Mouse (Mus musculus) forebrain, embryonic 16.5 days (tissue): Measurements from ENCODE around the gene Cd59b. TPM values are rescaled to one million over a fixed set of nuclear protein-coding genes. Genes with fewer than 3 reads are reported as not detected.

Experiments used
- ATAC-seq: fragments of 200-750 bp; cut with Nextera tagmentation; 2 replicates; pipeline ENCODE4 v1.8.0; 2017; ENCODE audit warnings: mild to moderate bottlenecking, moderate library complexity
- H3K27ac ChIP-seq: fragments of 300-500 bp; sonication (generic); 2 replicates; pipeline ENCODE4 v1.5.1; 2014; ENCODE audit warnings: low read length, control low read depth
- H3K27me3 ChIP-seq: fragments of 300-500 bp; sonication (generic); replicated peaks from 2 replicates; pipeline ENCODE4 v1.6.1; 2014; ENCODE audit warnings: low read length; ENCODE audit not compliant: control insufficient read depth, insufficient read depth
- H3K36me3 ChIP-seq: fragments of 300-500 bp; sonication (generic); 2 replicates; pipeline ENCODE4 v1.6.1; 2014; ENCODE audit not compliant: control insufficient read depth, insufficient read depth
- H3K4me1 ChIP-seq: fragments of 300-500 bp; sonication (generic); replicated peaks from 2 replicates; pipeline ENCODE4 v1.6.1; 2014; ENCODE audit warnings: low read length; ENCODE audit not compliant: control insufficient read depth, insufficient read depth
- H3K4me2 ChIP-seq: fragments of 300-500 bp; sonication (generic); 2 replicates; pipeline ENCODE4 v1.6.1; 2014; ENCODE audit warnings: mild to moderate bottlenecking, low read length, control low read depth
- H3K4me3 ChIP-seq: fragments of 300-500 bp; sonication (generic); replicated peaks from 2 replicates; pipeline ENCODE4 v1.5.1; 2014; ENCODE audit warnings: mild to moderate bottlenecking, low read length, control low read depth
- H3K9ac ChIP-seq: fragments of 300-500 bp; sonication (generic); replicated peaks from 2 replicates; pipeline ENCODE4 v1.6.1; 2014; ENCODE audit warnings: low read depth, low read length, control low read depth
- H3K9me3 ChIP-seq: fragments of 300-500 bp; sonication (generic); 2 replicates; pipeline ENCODE4 v1.6.1; 2016; ENCODE audit warnings: low read length; ENCODE audit not compliant: control insufficient read depth
- WGBS: fragments of 180-500 bp; shearing (Covaris S2); extraction: QIAGEN DNeasy Blood & Tissue Kit; methylation state at CpG from one replicate; pipeline ENCODE4 v1.1.7; 2014; 5-methylcytosine and 5-hydroxymethylcytosine counted together
- polyA plus RNA-seq: library from polyadenylated mRNA; unstranded; fragments of >200 nt; fragmentation: Nextera tagmentation; extraction: Ambion mirVana; gene quantifications from 2 replicates; pipeline ENCODE4 v1.2.1, GENCODE M21; 2015

The Cd59b gene
- polyA plus RNA-seq, 1 experiment from 2014 or later = 2.1 TPM

DNA sequence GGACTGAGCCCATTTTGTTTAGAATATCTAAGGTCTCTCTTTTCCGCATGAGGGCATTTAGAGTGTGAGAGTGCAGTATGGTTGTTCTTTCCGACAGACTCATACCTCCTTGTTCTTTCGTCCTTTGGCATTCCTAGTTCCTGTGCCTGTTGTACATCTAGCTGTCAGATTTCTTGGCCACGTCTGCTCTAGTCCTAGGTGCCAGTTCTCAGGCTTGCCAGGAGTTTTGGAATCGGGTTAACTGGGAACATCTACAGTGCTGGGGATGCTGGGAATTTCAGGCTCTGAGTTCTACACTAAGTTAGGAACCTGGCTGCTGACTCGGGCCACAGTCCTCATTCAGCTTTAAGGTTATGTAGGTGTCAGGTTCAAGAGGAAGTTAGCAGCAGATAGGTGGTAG, 34.1 kb upstream of the Cd59b start:
- Histone ChIP-seq H3K9me3 (no peaks in the 10 kb centered on the region), H3K27ac (no peak overlapping the region), H3K4me3 (no peak overlapping the region), H3K9ac (no peak overlapping the region), H3K36me3 (peaks cover 11% of the 10 kb centered on the region; the same call in 1 of the 2 replicates), H3K4me2 (no peak overlapping the region), H3K27me3 (no peaks in the 10 kb centered on the region), H3K4me1 (no peaks in the 10 kb centered on the region)
- ATAC-seq = no peak
- 73% methylated on average over 6 of the region's 6 CpGs for WGBS

GRCm38 (mm10) chr2:104036316-104036715, 33.3 kb upstream of the Cd59b start:
- Histone ChIP-seq H3K4me2 (no peak overlapping the region), H3K9ac (no peak overlapping the region), H3K9me3 (no peaks in the 10 kb centered on the region), H3K4me3 (no peak overlapping the region), H3K27me3 (no peaks in the 10 kb centered on the region), H3K27ac (no peak overlapping the region), H3K36me3 (peaks cover 11% of the 10 kb centered on the region; the same call in 1 of the 2 replicates), H3K4me1 (no peaks in the 10 kb centered on the region)
- no peak for ATAC-seq
- WGBS = 53% methylated on average over 3 of the region's 3 CpGs

GRCm38 (mm10) chr2:104038236-104038635, 31.4 kb upstream of the Cd59b start:
- H3K4me3 ChIP-seq = no peak overlapping the region
- peaks cover 11% of the 10 kb centered on the region; the same call in 1 of the 2 replicates for H3K36me3 ChIP-seq
- no peaks in the 10 kb centered on the region for H3K27me3 ChIP-seq
- no peak for ATAC-seq
- H3K27ac ChIP-seq = no peak overlapping the region
- no peak overlapping the region for H3K9ac ChIP-seq
- H3K4me1 ChIP-seq = no peaks in the 10 kb centered on the region
- H3K9me3 ChIP-seq = no peaks in the 10 kb centered on the region
- H3K4me2 ChIP-seq = no peak overlapping the region
- whole genome bisulfite sequencing = 64% methylated on average over 2 of the region's 2 CpGs

GRCm38 (mm10) chr2:104041632-104042031, 28.0 kb upstream of the Cd59b start:
- H3K9me3 ChIP-seq = no peaks in the 10 kb centered on the region
- no peak overlapping the region for H3K27ac ChIP-seq
- H3K27me3 ChIP-seq = no peaks in the 10 kb centered on the region
- 66% methylated on average over 5 of the region's 5 CpGs for WGBS
- ATAC-seq = no peak
- H3K9ac ChIP-seq = no peak overlapping the region
- no peak overlapping the region for H3K4me3 ChIP-seq
- peaks cover 11% of the 10 kb centered on the region for H3K36me3 ChIP-seq
- H3K4me2 ChIP-seq = no peak overlapping the region
- no peaks in the 10 kb centered on the region for H3K4me1 ChIP-seq

DNA sequence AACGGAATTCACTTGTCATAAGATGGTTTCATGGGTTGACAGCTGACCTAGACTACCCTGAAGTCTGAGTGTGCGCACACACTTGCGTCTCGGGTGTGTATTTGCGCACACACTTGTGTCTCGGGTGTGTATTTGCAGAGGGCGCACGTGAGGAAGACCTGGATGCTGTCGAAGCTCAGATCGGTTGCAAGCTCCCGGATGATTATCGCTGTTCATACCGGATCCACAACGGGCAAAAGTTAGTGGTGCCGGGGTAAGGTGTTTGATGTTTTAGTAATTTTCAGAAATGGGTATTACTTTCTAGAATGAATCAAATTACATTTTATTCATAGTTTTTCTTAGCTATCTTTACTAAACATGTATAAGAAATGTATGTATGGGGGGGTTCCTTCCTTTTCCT, 26.9 kb upstream of the Cd59b start:
- Histone ChIP-seq H3K4me2 (no peak overlapping the region), H3K27ac (no peak overlapping the region), H3K4me1 (no peaks in the 10 kb centered on the region), H3K9me3 (no peaks in the 10 kb centered on the region), H3K9ac (no peak overlapping the region), H3K27me3 (no peaks in the 10 kb centered on the region), H3K4me3 (no peak overlapping the region), H3K36me3 (peaks cover 9% of the 10 kb centered on the region)
- 97% methylated on average over 15 of the region's 15 CpGs for WGBS
- ATAC-seq = no peak

DNA sequence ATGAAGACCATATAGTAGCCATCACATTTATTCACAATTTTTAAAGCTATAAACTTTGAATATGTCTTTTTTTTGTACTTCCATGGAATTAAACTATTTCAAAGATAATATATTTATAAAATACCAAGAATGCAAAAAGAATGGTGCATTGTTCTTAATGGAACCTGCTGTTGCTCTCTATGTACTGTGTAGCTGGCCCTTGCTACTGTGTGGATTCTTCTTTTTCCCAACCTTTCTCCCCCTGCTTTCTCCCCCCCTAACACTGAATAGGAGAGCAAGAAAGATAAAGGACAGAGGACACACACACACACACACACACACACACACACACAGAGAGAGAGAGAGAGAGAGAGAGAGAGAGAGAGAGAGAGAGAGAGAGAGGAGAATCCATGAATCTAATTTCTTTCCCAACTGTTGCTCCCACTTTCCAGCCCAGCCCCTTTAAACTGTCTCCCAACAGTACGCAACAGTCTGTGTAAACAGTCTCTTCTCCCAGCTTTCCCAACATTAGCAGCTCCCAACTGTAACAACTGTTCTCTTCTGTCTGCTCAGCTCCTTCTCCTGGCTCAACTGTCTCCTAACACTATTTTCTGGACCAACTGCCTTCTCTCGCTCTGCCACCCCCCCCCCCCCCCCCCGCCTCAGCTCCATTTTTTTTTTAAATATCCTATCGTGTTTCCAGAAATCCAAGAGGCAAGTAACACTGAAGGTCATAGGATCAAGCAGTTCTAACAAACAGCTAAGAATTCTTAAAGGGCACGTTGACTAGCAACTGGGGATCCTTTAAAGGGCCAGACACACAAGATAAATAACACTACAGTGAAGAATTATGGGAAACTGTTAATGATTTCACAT, 25.8 kb upstream of the Cd59b start:
- Histone ChIP-seq H3K27me3 (no peaks in the 10 kb centered on the region), H3K27ac (no peak overlapping the region), H3K9me3 (no peaks in the 10 kb centered on the region), H3K36me3 (peaks cover 13% of the 10 kb centered on the region), H3K4me1 (no peaks in the 10 kb centered on the region), H3K4me3 (no peak overlapping the region), H3K9ac (no peak overlapping the region), H3K4me2 (no peak overlapping the region)
- WGBS = 66% methylated on average over 5 of the region's 5 CpGs
- no peak for ATAC-seq

DNA sequence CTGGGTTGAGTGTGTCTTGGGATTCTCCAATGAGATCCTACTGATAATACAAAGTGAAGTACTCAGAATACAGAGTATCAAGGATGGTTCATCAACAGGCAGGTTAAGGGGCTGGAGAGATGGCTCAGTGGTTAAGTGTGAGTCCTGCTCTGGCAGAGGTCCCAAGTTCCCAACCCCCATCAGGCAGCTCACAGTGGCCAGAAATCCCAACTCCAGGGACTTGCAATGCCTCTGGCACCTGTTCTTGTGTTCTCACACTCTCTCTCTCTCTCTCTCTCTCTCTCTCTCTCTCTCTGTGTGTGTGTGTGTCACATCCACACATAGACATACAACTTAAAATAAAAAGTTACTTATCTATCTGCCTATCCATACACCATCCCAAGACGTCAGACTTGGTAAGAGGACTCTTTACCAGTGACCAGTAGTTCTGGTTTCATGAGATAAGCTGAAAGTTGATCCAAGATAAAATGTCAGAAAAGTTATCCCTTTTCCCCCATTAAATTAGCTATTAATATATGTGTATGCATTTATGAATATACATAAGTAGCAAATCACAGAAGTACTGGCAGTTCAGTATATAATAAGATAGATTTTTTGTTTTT, 25.1 kb upstream of the Cd59b start:
- 89% methylated on average over 1 of the region's 1 CpGs for WGBS
- no peak overlapping the region for H3K4me2 ChIP-seq
- H3K27ac ChIP-seq = no peak overlapping the region
- no peak overlapping the region for H3K4me3 ChIP-seq
- H3K27me3 ChIP-seq = no peaks in the 10 kb centered on the region
- H3K9ac ChIP-seq = no peak overlapping the region
- H3K9me3 ChIP-seq = no peaks in the 10 kb centered on the region
- peaks cover 13% of the 10 kb centered on the region for H3K36me3 ChIP-seq
- no peak for ATAC-seq
- H3K4me1 ChIP-seq = no peaks in the 10 kb centered on the region

GRCm38 (mm10) chr2:104058381-104058780, 11.3 kb upstream of the Cd59b start:
- ATAC-seq = no peak
- H3K36me3 ChIP-seq = peaks cover 23% of the 10 kb centered on the region
- no peaks in the 10 kb centered on the region for H3K27me3 ChIP-seq
- H3K9me3 ChIP-seq = no peaks in the 10 kb centered on the region
- no peak overlapping the region for H3K27ac ChIP-seq
- WGBS = 85% methylated on average over 1 of the region's 1 CpGs
- no peak overlapping the region for H3K4me3 ChIP-seq
- no peaks in the 10 kb centered on the region for H3K4me1 ChIP-seq
- no peak overlapping the region for H3K4me2 ChIP-seq
- H3K9ac ChIP-seq = no peak overlapping the region

DNA sequence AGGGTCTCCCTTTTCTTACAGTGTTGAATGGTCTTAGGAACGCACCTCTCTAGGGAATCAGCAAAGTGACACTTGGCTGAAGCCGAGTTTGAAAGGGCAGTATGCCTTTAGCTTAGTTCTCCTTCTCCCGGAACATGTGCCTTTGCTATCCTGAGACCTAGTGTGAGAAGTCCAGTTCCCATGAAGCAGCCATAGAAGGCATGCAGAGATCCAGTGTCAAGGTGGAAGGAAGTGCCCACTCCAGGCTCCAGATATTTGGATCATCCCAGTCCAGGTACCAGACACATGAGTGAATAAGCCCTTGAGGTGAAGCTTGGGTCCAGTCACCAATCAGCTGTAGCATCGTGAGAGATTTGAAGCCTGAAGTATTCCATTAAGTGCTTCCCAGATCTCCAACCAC, 10.7 kb upstream of the Cd59b start:
- Histone ChIP-seq H3K4me1 (no peaks in the 10 kb centered on the region), H3K9ac (no peak overlapping the region), H3K9me3 (no peaks in the 10 kb centered on the region), H3K27ac (no peak overlapping the region), H3K4me3 (no peak overlapping the region), H3K36me3 (peaks cover 20% of the 10 kb centered on the region), H3K4me2 (no peak overlapping the region), H3K27me3 (no peaks in the 10 kb centered on the region)
- ATAC-seq = no peak
- whole genome bisulfite sequencing = 93% methylated on average over 4 of the region's 4 CpGs
